Mouse (Mus musculus): ENCODE results near the gene Adgrv1. TPM values are rescaled to one million over a fixed set of nuclear protein-coding genes. Genes with fewer than 3 reads are reported as not detected.

Gene Adgrv1
- polyA plus RNA-seq, 1 experiment from 2014 or later: 10.9 TPM

GRCm38 (mm10) chr13:81090051-81090836, 542.7 kb downstream of the Adgrv1 start:
- Histone ChIP-seq H3K36me3 (replicated peaks) (no peaks in the 10 kb centered on the region), H3K27me3 (replicated peaks; ENCODE audit: low read depth, poor library complexity, severe bottlenecking) (no peaks in the 10 kb centered on the region), H3K4me1 (no peaks in the 10 kb centered on the region), H3K4me3 (no peak overlapping the region), H3K9me3 (peaks cover 7% of the 10 kb centered on the region; the same call in 1 of the 2 replicates), H3K27ac (replicated peaks) (no peak overlapping the region)
- WGBS: 100% methylated on average over 1 of the region's 1 CpGs
- DNase-seq (ENCODE audit: low spot score): no peak

- Histone ChIP-seq H3K27ac (replicated peaks) (no peak overlapping the region), H3K4me1 (no peaks in the 10 kb centered on the region), H3K36me3 (replicated peaks) (no peaks in the 10 kb centered on the region), H3K27me3 (replicated peaks; ENCODE audit: low read depth, poor library complexity, severe bottlenecking) (no peaks in the 10 kb centered on the region), H3K9me3 (peaks cover 7% of the 10 kb centered on the region; the same call in 1 of the 2 replicates), H3K4me3 (no peak overlapping the region)
- 77% methylated on average over 2 of the region's 2 CpGs for WGBS
- DNase-seq (ENCODE audit: low spot score): no peak
Observed at GRCm38 (mm10) chr13:81086969-81087682, 545.8 kb downstream of the Adgrv1 start.

GRCm38 (mm10) chr13:81072214-81072613, 560.7 kb downstream of the Adgrv1 start:
- Histone ChIP-seq H3K27me3 (replicated peaks; ENCODE audit: low read depth, poor library complexity, severe bottlenecking) (no peaks in the 10 kb centered on the region), H3K4me1 (no peaks in the 10 kb centered on the region), H3K4me3 (no peak overlapping the region), H3K9me3 (0 out of 2 replicates have a peak, but pooled peaks cover 4% of the 10 kb centered on the region), H3K36me3 (replicated peaks) (no peaks in the 10 kb centered on the region), H3K27ac (replicated peaks) (no peak overlapping the region)
- DNase-seq (ENCODE audit: low spot score): no peak
- 85% methylated on average over 5 of the region's 5 CpGs for WGBS

- Histone ChIP-seq H3K27me3 (replicated peaks; ENCODE audit: low read depth, poor library complexity, severe bottlenecking) (no peaks in the 10 kb centered on the region), H3K36me3 (replicated peaks) (no peaks in the 10 kb centered on the region), H3K27ac (replicated peaks) (no peak overlapping the region), H3K4me1 (no peaks in the 10 kb centered on the region), H3K9me3 (no peaks in the 10 kb centered on the region), H3K4me3 (no peak overlapping the region)
- no peak for DNase-seq (ENCODE audit: low spot score)
- whole genome bisulfite sequencing: 85% methylated on average over 4 of the region's 4 CpGs
Observed at GRCm38 (mm10) chr13:81051448-81051847, 581.5 kb downstream of the Adgrv1 start.

- DNase-seq (ENCODE audit: low spot score): no peak
- Histone ChIP-seq H3K4me1 (no peaks in the 10 kb centered on the region), H3K27ac (replicated peaks) (no peak overlapping the region), H3K9me3 (no peaks in the 10 kb centered on the region), H3K27me3 (replicated peaks; ENCODE audit: low read depth, poor library complexity, severe bottlenecking) (no peaks in the 10 kb centered on the region), H3K4me3 (no peak overlapping the region), H3K36me3 (replicated peaks) (no peaks in the 10 kb centered on the region)
- WGBS: 73% methylated on average over 5 of the region's 5 CpGs
Observed at GRCm38 (mm10) chr13:81050911-81051310, 582.0 kb downstream of the Adgrv1 start.

GRCm38 (mm10) chr13:81045345-81045744, 587.6 kb downstream of the Adgrv1 start:
- Histone ChIP-seq H3K9me3 (no peaks in the 10 kb centered on the region), H3K27me3 (replicated peaks; ENCODE audit: low read depth, poor library complexity, severe bottlenecking) (no peaks in the 10 kb centered on the region), H3K36me3 (replicated peaks) (no peaks in the 10 kb centered on the region), H3K4me1 (no peaks in the 10 kb centered on the region), H3K27ac (replicated peaks) (no peak overlapping the region), H3K4me3 (no peak overlapping the region)
- no peak for DNase-seq (ENCODE audit: low spot score)
- WGBS: 82% methylated on average over 11 of the region's 11 CpGs

Small RNAs within 50 kb of the gene (microRNA-seq; reads per million reads assigned to microRNA genes)
- not detected for gene Gm25241

Other genes with a start within 250 kb of the Adgrv1 start
- 20.7 and 21.1 TPM in 2 replicates for gene Lysmd3, start 24.5 kb upstream of the Adgrv1 start, polyA plus RNA-seq (2016; fragmentation: Nextera tagmentation; extraction: Ambion mirVana)
- 20.1 and 24.7 TPM in 2 replicates for gene Polr3g, start 77.9 kb upstream of the Adgrv1 start, polyA plus RNA-seq (2016; fragmentation: Nextera tagmentation; extraction: Ambion mirVana)
- 3.6 and 4.3 TPM in 2 replicates for gene Mblac2, start 78.2 kb upstream of the Adgrv1 start, polyA plus RNA-seq (2016; fragmentation: Nextera tagmentation; extraction: Ambion mirVana)
- gene Cetn3, start 149.9 kb upstream of the Adgrv1 start, polyA plus RNA-seq (2016; fragmentation: Nextera tagmentation; extraction: Ambion mirVana): 206 and 249 TPM in 2 replicates

Data from embryonic facial prominence, embryonic 10.5 days (tissue).